Mouse (Mus musculus) lung, adult 2 months (tissue): ENCODE measurements around the gene Sdf2l1.

ENCODE experiments used
- CTCF ChIP-seq: fragments of 200-500 bp; IDR thresholded peaks from 2 replicates; pipeline ENCODE4 v1.5.1; 2011; ENCODE audit warnings: mild to moderate bottlenecking, low read length, control low read depth; ENCODE audit not compliant: insufficient read depth
- POLR2A ChIP-seq: fragments of 200-500 bp; IDR thresholded peaks from 2 replicates; pipeline ENCODE4 v1.6.1; 2011; ENCODE audit warnings: low read depth, mild to moderate bottlenecking, control low read depth, low read length, borderline replicate concordance; ENCODE audit errors: extremely low read depth

DNA sequence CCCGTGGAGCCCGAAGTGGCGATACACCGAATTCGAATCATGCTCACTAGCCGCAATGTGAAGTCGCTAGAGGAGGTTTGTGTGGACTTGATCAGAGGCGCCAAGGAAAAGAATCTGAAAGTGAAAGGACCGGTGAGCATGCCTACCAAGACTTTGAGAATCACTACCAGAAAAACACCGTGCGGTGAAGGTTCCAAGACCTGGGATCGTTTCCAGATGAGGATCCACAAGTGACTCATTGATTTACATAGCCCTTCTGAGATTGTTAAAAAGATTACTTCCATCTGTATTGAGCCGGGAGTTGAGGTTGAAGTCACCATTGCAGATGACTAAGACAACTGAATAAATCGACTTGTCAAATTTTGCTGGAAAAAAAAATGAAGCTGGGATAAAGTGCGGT lies 5.2 kb upstream of the Sdf2l1 start:
- no peak for TF ChIP-seq POLR2A
- no peak for TF ChIP-seq CTCF
